Mouse (Mus musculus) MEL-GATA-1-ER (cell line): Measurements from ENCODE around the gene Snta1.

Experiments
- DNase-seq: peaks from one replicate; pipeline ENCODE4 v3.0.0-alpha.2; 2012; ENCODE audit warnings: low read depth; ENCODE audit errors: extremely low read depth

Gene Snta1

GRCm38 (mm10) chr2:154422181-154422580 is 14.3 kb upstream of the Snta1 start:
- DNase-seq: no peak

GRCm38 (mm10) chr2:154420942-154421731 is 13.2 kb upstream of the Snta1 start:
- DNase-seq: no peak

GRCm38 (mm10) chr2:154419631-154420515 is 12.0 kb upstream of the Snta1 start:
- no peak for DNase-seq

- DNase-seq: no peak
Measured at GRCm38 (mm10) chr2:154418001-154418400, 10.1 kb upstream of the Snta1 start.

- no peak for DNase-seq
Measured at GRCm38 (mm10) chr2:154417107-154417506, 9.2 kb upstream of the Snta1 start.

- DNase-seq: no peak
Measured at GRCm38 (mm10) chr2:154412018-154412666, 4.2 kb upstream of the Snta1 start.

GRCm38 (mm10) chr2:154410355-154410754 is 2.5 kb upstream of the Snta1 start:
- no peak for DNase-seq

GRCm38 (mm10) chr2:154407063-154407642 is 746 bp downstream of the Snta1 start:
- no peak for DNase-seq

- no peak for DNase-seq
Measured at GRCm38 (mm10) chr2:154405447-154405994, 2.4 kb downstream of the Snta1 start.

- no peak for DNase-seq
Measured at GRCm38 (mm10) chr2:154402811-154403210, 5.1 kb downstream of the Snta1 start.

- DNase-seq: no peak
Measured at GRCm38 (mm10) chr2:154401976-154402375, 5.9 kb downstream of the Snta1 start.

GRCm38 (mm10) chr2:154399325-154399724 is 8.6 kb downstream of the Snta1 start:
- DNase-seq: no peak

- no peak for DNase-seq
Measured at GRCm38 (mm10) chr2:154398267-154398666, 9.6 kb downstream of the Snta1 start.

GRCm38 (mm10) chr2:154396529-154396928 is 11.4 kb downstream of the Snta1 start:
- DNase-seq: no peak

GRCm38 (mm10) chr2:154394602-154395001 is 13.3 kb downstream of the Snta1 start:
- no peak for DNase-seq

GRCm38 (mm10) chr2:154390180-154390964 is 17.5 kb downstream of the Snta1 start:
- no peak for DNase-seq

GRCm38 (mm10) chr2:154379103-154379502 is 28.8 kb downstream of the Snta1 start:
- no peak for DNase-seq

GRCm38 (mm10) chr2:154374807-154375601 is 32.9 kb downstream of the Snta1 start:
- DNase-seq: no peak

GRCm38 (mm10) chr2:154373961-154374632 is 33.8 kb downstream of the Snta1 start:
- peak; percentile 68 for DNase-seq
